Mouse (Mus musculus) liver, adult 2 months (tissue): ENCODE results near the gene Ggps1. TPM values are rescaled to one million over a fixed set of nuclear protein-coding genes. Genes with fewer than 3 reads are reported as not detected.
A peak's percentile ranks its signal among the peaks of the same experiment; 100 is the strongest.
"Not testable (repeated sequence)": the region's sequence is repeated elsewhere in the genome, so short reads cannot be mapped to it uniquely, and the experiment has no call there.

Experiments
- DNase-seq: peaks from one replicate; pipeline ENCODE4 v3.0.0-alpha.2; 2011; ENCODE audit warnings: low read depth, low spot score; ENCODE audit errors: extremely low read depth
- H3K27ac ChIP-seq: fragments of 200-500 bp; replicated peaks from 2 replicates; pipeline ENCODE4 v1.5.1; 2012; ENCODE audit warnings: low read depth, mild to moderate bottlenecking, control low read depth, inconsistent platforms, low read length; ENCODE audit not compliant: insufficient read depth
- H3K27me3 ChIP-seq: fragments of 200-500 bp; 2 replicates; pipeline ENCODE4 v1.6.1; 2012; ENCODE audit warnings: mild to moderate bottlenecking, moderate library complexity, low read length, inconsistent platforms; ENCODE audit not compliant: control insufficient read depth, insufficient read depth
- H3K36me3 ChIP-seq: fragments of 200-500 bp; 2 replicates; pipeline ENCODE4 v1.6.1; 2012; ENCODE audit warnings: low read length, inconsistent platforms; ENCODE audit not compliant: control insufficient read depth, insufficient read depth
- H3K4me1 ChIP-seq: fragments of 200-500 bp; 2 replicates; pipeline ENCODE4 v1.6.1; 2011; ENCODE audit warnings: low read length; ENCODE audit not compliant: control insufficient read depth, insufficient read depth
- H3K4me3 ChIP-seq: fragments of 200-500 bp; 2 replicates; pipeline ENCODE4 v1.5.1; 2011; ENCODE audit warnings: low read depth, mild to moderate bottlenecking, control low read depth, low read length, moderate library complexity; ENCODE audit not compliant: insufficient read depth
- H3K79me2 ChIP-seq: fragments of 200-500 bp; 2 replicates; pipeline ENCODE4 v1.6.1; 2012; ENCODE audit warnings: inconsistent platforms, mild to moderate bottlenecking, low read length, moderate library complexity; ENCODE audit not compliant: control insufficient read depth, insufficient read depth
- H3K9ac ChIP-seq: fragments of 200-500 bp; 2 replicates; pipeline ENCODE4 v1.6.1; 2012; ENCODE audit warnings: low read depth, mild to moderate bottlenecking, control low read depth, inconsistent platforms, low read length
- CTCF ChIP-seq: fragments of 200-500 bp; IDR thresholded peaks from 2 replicates; pipeline ENCODE4 v1.5.1; 2011; ENCODE audit warnings: low read depth, low read length, control low read depth
- POLR2A ChIP-seq: fragments of 200-500 bp; IDR thresholded peaks from 2 replicates; pipeline ENCODE4 v1.6.1; 2011; ENCODE audit warnings: low read length, control low read depth; ENCODE audit not compliant: insufficient read depth; ENCODE audit errors: extremely low read depth
- WGBS: fragments of 180-500 bp; shearing (Covaris S2); methylation state at CpG from one replicate; pipeline ENCODE4 v1.1.7; 2018; 5-methylcytosine and 5-hydroxymethylcytosine counted together
- polyA plus RNA-seq: library from polyadenylated mRNA; depleted of rRNA; stranded (reverse); fragments of >200 nt; gene quantifications from 2 replicates; pipeline ENCODE4 v1.2.3, GENCODE M21; 2012
- total RNA-seq: library from RNA; depleted of rRNA; stranded (reverse); fragments of >200 nt; gene quantifications from 2 replicates; pipeline ENCODE4 v1.2.3, GENCODE M21; 2014

The Ggps1 gene
- total and polyA plus RNA-seq, 2 experiments = 4.4 to 11.0 TPM

DNA sequence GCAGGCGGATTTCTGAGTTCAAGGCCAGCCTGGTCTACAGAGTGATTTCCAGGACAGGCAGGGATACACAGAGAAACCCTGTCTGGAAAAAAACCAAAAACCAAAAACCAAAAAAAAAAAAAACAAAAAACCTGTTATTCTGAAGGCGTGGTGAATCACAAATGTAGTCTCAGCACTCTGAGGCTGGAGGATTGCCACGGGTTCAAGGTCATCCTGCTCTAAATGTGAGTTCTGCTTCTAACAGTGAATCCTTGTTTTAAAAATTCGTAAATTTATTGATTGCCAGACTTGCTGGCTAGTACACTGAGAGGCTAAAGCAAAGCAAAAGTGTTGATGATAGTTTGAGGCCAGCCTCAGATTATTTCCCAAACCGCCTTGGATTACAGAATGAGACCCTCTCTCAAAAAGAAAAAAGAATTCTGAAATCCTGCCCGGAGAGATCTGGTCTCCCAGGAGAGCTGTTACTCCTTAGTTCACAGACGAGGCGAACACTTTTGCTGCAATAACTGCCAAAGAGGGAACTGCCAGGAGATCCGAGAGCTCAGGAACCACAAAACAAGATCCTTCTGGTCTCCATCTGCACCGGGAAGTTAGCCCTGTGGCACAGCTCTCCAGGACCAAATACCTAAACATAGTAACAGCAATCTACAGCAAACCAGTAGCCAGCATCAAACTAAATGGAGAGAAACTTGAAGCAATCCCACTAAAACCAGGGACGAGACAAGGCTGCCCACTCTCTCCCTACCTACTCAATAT, 27.2 kb downstream of the Ggps1 start:
- DNase-seq = peak; percentile 82
- H3K4me1 ChIP-seq = peaks cover 27% of the 10 kb centered on the region
- WGBS = 48% methylated on average over 11 of the region's 11 CpGs
- H3K27ac ChIP-seq = peak overlapping the region; percentile 65
- peak overlapping the region; percentile 8; the same call in 1 of the 2 replicates for H3K9ac ChIP-seq
- no peaks in the 10 kb centered on the region; the same call in 1 of the 2 replicates for H3K36me3 ChIP-seq
- peaks cover 8% of the 10 kb centered on the region; the same call in 1 of the 2 replicates for H3K79me2 ChIP-seq
- TF ChIP-seq POLR2A (no peak), CTCF (no peak)
- no peak overlapping the region for H3K4me3 ChIP-seq
- no peaks in the 10 kb centered on the region for H3K27me3 ChIP-seq

DNA sequence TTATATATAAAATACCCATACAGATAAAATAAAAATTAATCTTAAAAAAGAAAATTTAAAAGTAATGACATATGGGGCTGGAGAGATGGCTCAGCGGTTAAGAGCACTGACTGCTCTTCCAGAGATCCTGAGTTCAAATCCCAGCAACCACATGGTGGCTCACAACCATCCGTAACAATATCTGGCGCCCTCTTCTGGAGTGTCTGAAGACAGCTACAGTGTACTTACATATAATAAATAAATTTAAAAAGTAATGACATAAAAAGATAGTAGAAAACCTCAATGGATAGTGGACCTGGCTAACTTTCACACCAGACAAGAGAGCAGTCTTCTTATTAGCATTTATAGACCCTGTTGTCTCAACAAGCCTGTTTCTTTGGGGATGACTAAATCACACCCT, 27.9 kb downstream of the Ggps1 start:
- H3K27me3 ChIP-seq, H3K79me2 ChIP-seq, H3K9ac ChIP-seq, H3K27ac ChIP-seq, H3K36me3 ChIP-seq, DNase-seq, H3K4me3 ChIP-seq: not testable (repeated sequence)
- peaks cover 27% of the 10 kb centered on the region for H3K4me1 ChIP-seq
- WGBS = 98% methylated on average over 3 of the region's 3 CpGs

DNA sequence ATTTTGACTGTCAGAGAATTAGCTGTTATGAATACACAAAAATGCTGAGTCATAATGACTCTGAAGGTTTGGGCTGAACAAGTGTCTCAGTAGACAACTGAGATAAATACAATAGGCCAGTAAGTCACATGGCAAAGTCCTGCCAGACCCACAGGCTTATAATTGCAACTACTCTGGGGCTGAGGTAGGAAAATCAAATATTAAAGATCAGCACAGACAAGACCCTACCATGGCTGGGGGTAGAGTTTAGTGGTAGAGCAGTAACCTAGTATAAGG, 29.3 kb downstream of the Ggps1 start:
- peaks cover 8% of the 10 kb centered on the region; the same call in 1 of the 2 replicates for H3K79me2 ChIP-seq
- H3K4me1 ChIP-seq = peaks cover 26% of the 10 kb centered on the region
- no peaks in the 10 kb centered on the region for H3K27me3 ChIP-seq
- H3K9ac ChIP-seq = no peak overlapping the region
- peak; percentile 77 for DNase-seq
- no peak overlapping the region for H3K4me3 ChIP-seq
- TF ChIP-seq POLR2A = no peak
- no peak for TF ChIP-seq CTCF
- peaks cover 2% of the 10 kb centered on the region for H3K36me3 ChIP-seq
- H3K27ac ChIP-seq = peak overlapping the region; percentile 43; the same call in 1 of the 2 replicates

DNA sequence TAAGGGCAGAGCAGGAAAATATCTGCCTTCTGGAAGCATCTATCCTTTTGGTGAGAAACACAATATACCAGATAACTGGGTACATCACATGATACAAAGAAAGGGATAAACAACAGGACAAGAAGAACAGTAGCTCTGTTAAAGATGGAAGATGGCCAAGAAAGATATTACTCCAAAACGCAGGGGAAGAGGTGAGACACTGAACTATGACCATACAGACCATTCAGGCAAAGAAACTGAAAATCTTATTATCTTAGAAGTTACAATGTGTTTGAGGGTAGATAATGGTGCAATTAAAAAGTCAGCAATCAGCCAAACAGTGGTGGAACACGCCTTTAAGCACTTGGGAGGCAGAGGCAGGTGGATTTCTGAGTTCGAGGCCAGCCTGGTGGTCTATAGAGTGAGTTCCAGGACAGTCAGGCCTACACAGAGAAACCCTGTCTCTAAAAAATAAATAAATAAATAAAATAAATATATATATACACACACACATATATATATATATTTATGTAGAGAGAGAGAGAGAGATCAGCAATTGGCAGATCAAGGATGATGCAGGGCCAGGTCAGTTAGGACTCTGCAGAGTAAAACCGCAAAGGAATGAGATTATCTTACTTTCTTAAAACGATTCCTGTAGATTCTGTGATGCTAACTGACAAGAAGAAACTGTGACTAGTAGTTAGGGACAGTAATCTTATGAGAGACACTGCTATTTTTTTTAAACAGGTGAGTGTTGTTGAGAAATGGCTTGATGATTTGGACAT, 29.8 kb downstream of the Ggps1 start:
- TF ChIP-seq CTCF (no peak), POLR2A (no peak)
- Histone ChIP-seq H3K27ac (peak overlapping the region; percentile 69; the same call in 1 of the 2 replicates), H3K79me2 (peaks cover 5% of the 10 kb centered on the region; the same call in 1 of the 2 replicates), H3K27me3 (no peaks in the 10 kb centered on the region), H3K36me3 (peaks cover 4% of the 10 kb centered on the region), H3K4me1 (peaks cover 26% of the 10 kb centered on the region), H3K9ac (no peak overlapping the region), H3K4me3 (no peak overlapping the region)
- peak; percentile 55 for DNase-seq
- 68% methylated on average over 5 of the region's 5 CpGs for WGBS

DNA sequence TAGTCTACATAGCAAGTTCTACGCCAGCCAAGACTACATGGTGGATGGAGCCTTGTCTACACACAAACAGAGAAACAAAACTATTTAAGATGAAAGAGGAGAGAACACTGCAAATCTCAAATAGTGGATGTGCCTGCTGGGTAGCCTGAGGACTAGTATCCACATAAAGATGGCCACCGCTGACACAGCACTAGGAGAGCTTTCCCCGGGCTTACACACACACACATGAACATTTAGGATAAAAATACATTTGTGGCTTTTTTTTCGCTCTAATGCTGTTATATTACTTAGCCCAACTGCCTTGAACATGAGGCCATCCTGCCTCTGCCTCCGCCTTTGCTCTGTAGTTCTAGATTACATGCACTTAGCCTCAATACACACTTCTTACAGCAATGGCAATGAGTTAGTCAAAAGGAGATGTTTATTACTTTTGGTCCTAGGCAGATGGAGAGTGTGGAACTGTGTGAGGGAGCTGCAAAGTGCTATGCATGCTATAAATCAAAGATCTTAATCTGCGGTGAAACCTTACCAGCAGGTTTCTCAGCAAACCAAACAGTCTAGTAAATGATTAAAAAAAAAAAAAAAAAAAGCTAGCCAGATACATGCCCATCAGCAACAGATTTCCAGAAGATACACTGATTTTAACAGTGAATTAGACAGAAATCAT, 37.0 kb downstream of the Ggps1 start:
- H3K79me2 ChIP-seq = peaks cover 4% of the 10 kb centered on the region; the same call in 1 of the 2 replicates
- H3K27ac ChIP-seq = no peak overlapping the region
- 76% methylated on average over 6 of the region's 6 CpGs for WGBS
- H3K36me3 ChIP-seq = peaks cover 12% of the 10 kb centered on the region; the same call in 1 of the 2 replicates
- peaks cover 16% of the 10 kb centered on the region for H3K4me1 ChIP-seq
- TF ChIP-seq POLR2A (no peak), CTCF (no peak)
- no peak overlapping the region for H3K4me3 ChIP-seq
- no peaks in the 10 kb centered on the region for H3K27me3 ChIP-seq
- H3K9ac ChIP-seq = no peak overlapping the region
- DNase-seq = peak; percentile 49

DNA sequence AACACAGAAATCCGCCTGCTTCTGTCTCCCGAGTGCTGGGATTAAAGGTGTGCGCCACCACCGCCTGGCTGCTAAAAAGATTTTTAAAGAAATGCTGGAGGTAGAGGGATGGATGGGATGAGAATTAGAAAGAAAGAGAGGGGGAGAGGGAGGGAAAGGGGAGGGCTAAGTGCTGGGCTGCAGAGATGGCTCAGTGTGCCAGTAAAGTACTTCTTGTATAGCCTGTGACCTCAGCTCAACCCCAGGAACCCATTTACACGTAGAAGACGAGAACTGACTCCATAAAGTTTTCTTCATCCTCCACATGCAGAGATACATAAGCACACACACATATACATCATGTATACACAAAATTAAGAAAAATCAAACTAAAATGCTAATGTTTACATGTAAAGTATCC, 37.7 kb downstream of the Ggps1 start:
- Histone ChIP-seq H3K9ac (no peak overlapping the region), H3K4me1 (peaks cover 11% of the 10 kb centered on the region), H3K27ac (no peak overlapping the region), H3K27me3 (no peaks in the 10 kb centered on the region), H3K36me3 (peaks cover 12% of the 10 kb centered on the region; the same call in 1 of the 2 replicates), H3K4me3 (no peak overlapping the region), H3K79me2 (peaks cover 4% of the 10 kb centered on the region; the same call in 1 of the 2 replicates)
- DNase-seq = no peak
- 94% methylated on average over 6 of the region's 6 CpGs for WGBS
- TF ChIP-seq CTCF (no peak), POLR2A (no peak)

DNA sequence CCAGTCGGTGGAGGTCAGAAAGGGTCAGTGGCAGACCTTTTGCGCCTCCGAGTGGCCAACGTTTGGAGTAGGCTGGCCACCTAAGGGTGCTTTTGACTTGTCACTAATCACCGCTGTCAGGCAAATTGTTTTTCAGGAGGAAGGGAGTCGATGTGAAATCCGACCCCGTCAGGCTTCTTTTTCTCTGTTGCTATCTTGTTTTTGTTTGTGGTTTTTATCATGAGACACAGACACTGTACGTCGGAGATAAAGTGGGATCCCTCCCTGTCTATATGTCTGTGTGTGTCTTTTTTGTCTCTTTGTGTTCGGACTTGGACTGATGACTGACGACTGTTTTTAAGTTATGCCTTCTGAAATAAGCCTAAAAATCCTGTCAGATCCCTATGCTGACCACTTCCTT, 41.9 kb downstream of the Ggps1 start:
- not testable (repeated sequence) for DNase-seq, H3K27ac ChIP-seq, H3K27me3 ChIP-seq, H3K4me1 ChIP-seq, H3K79me2 ChIP-seq, H3K4me3 ChIP-seq, H3K9ac ChIP-seq
- 77% methylated on average over 12 of the region's 12 CpGs for WGBS
- H3K36me3 ChIP-seq = peaks cover 13% of the 10 kb centered on the region
